Mouse (Mus musculus) cortical plate, adult 2 months (tissue): ENCODE results near the gene Med12l. TPM values are rescaled to one million over a fixed set of nuclear protein-coding genes. Genes with fewer than 3 reads are reported as not detected.
A peak's percentile ranks its signal among the peaks of the same experiment; 100 is the strongest.

Experiments used
- H3K27ac ChIP-seq: fragments of 200-500 bp; 2 replicates; pipeline ENCODE4 v1.5.1; 2012; ENCODE audit warnings: low read length, control low read depth, inconsistent platforms; ENCODE audit not compliant: insufficient read depth
- H3K4me1 ChIP-seq: fragments of 200-500 bp; 2 replicates; pipeline ENCODE4 v1.6.1; 2011; ENCODE audit warnings: low read length; ENCODE audit not compliant: control insufficient read depth, insufficient read depth
- H3K4me3 ChIP-seq: fragments of 200-500 bp; 2 replicates; pipeline ENCODE4 v1.5.1; 2011; ENCODE audit warnings: mild to moderate bottlenecking, low read length, control low read depth; ENCODE audit not compliant: insufficient read depth
- CTCF ChIP-seq: fragments of 200-500 bp; IDR thresholded peaks from 2 replicates; pipeline ENCODE4 v1.5.1; 2011; ENCODE audit warnings: mild to moderate bottlenecking, control low read depth, low read length; ENCODE audit not compliant: insufficient read depth; ENCODE audit errors: extremely low read depth
- POLR2A ChIP-seq: fragments of 200-500 bp; IDR thresholded peaks from 2 replicates; pipeline ENCODE4 v1.6.1; 2011; ENCODE audit warnings: mild to moderate bottlenecking, low read length, control low read depth; ENCODE audit not compliant: insufficient read depth; ENCODE audit errors: extremely low read depth
- polyA plus RNA-seq: library from polyadenylated mRNA; depleted of rRNA; stranded (reverse); fragments of >200 nt; gene quantifications from 2 replicates; pipeline ENCODE4 v1.2.3, GENCODE M21; 2012

Med12l gene
- polyA plus RNA-seq, 1 experiment, result 11.2 TPM

- Histone ChIP-seq H3K4me1 (no peaks in the 10 kb centered on the region), H3K4me3 (no peak overlapping the region), H3K27ac (no peak overlapping the region)
- TF ChIP-seq CTCF (no peak), POLR2A (no peak)
These were observed 252.4 kb downstream of the Med12l start for GRCm38 (mm10) chr3:59257740-59258664.

DNA sequence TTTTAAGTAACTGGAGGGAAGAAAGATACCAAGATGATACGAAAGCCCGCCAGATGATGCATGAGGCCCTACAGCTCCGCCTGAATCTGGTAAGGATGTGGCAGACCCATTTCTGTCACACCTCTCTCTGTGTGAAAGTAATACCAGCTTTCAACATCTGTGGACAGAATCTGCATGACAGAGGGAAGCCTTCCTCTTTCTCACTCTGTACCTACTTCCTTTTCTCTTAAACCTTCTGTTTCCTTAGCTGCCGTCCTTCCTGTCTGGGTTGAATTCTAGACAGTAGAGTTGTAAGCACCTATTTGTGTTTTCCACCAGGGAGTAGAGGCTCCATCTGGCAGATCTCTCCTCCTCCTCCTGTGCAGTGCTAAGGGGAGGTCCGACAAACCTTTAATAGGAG lies 255.1 kb downstream of the Med12l start:
- no peaks in the 10 kb centered on the region for H3K4me1 ChIP-seq
- TF ChIP-seq POLR2A, result no peak
- TF ChIP-seq CTCF, result no peak
- no peak overlapping the region for H3K27ac ChIP-seq
- H3K4me3 ChIP-seq, result no peak overlapping the region

DNA sequence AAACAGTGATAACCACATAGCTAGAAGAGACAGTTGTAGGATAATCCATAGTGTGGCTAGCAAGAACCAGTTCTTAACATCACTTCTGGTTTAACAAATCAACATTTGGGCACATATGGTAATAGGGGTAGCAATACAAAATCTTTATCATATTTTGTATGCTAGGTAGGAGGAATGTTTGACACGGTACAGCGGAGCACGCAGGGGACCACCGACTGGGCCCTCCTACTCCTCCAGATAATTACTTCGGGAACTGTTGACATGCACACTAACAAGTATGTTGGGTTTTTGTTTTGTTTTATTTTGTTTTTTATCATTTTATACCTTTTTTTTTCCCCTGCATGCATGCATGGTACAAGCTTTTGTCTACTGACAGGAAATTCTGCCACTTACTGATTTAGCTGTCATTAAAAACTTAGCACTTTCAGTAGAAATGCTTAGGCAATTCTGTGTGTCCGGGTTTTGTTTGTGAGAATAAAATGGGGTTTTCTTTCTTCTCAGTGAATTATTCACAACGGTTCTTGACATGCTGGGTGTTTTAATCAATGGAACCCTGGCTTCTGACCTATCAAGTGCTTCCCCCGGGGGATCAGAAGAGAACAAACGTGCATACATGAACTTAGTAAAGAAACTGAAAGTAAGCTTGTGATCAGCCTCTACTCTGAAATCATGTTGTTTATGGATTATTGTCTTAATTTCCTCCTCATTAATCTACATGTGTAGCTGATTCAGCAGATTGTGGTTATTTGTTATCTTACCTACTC lies 256.3 kb downstream of the Med12l start:
- H3K27ac ChIP-seq, result no peak overlapping the region
- no peaks in the 10 kb centered on the region for H3K4me1 ChIP-seq
- no peak for TF ChIP-seq CTCF
- no peak for TF ChIP-seq POLR2A
- H3K4me3 ChIP-seq, result no peak overlapping the region

DNA sequence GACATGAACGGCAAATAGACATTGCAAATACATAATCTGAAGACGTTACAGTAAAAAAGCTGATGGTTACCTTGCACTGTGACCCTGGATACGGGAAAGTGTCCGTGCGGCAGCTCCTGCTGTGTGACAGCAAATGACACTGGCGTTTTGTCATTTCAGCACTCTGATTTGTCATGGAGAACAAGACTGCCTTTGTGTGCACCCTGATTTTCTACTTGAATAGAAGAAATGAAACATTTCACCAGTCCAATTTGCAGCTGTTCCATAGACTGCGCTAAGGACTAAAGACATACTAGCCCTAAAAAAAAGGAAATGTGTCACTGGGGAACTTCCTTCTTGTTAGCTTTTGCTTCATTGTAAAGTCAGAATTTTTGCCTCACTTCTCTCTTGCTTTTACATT lies 257.1 kb downstream of the Med12l start, which contains the start of gene P2ry12:
TSS of gene P2ry12 (minus strand) at position 168 of the 400 bp plus-strand sequence.
- no peak for TF ChIP-seq POLR2A
- no peak for TF ChIP-seq CTCF
- H3K27ac ChIP-seq, result peak within 1 kb of the TSS; percentile 33; the same call in 1 of the 2 replicates
- no peaks in the 10 kb centered on the region for H3K4me1 ChIP-seq
- H3K4me3 ChIP-seq, result no peak within 1 kb of the TSS

DNA sequence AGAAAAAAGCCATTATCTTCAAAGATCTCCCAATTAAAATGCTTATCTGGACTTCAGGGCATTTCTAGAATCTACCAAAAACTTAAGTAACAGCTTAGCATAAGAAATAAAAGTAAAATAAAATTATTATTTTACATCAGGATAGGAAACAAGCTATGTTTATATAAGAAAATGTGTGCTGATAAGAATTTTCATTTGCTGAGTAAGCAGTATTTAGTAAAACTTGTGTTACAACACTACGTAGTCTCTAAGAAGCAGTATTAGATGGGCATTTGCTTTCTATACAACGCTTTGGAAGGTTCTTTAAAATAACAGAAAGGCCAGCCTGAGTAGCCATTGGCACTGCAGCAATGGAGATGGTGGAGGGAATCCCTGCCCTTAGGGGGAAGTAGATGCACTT lies 257.8 kb downstream of the Med12l start:
- H3K4me1 ChIP-seq, result no peaks in the 10 kb centered on the region
- no peak overlapping the region for H3K4me3 ChIP-seq
- TF ChIP-seq POLR2A (no peak), CTCF (no peak)
- 0 out of 2 replicates have a peak overlapping the region, but pooled peaks have one; percentile 33 for H3K27ac ChIP-seq

GRCm38 (mm10) chr3:59263988-59264387 lies 258.4 kb downstream of the Med12l start:
- peak overlapping the region; percentile 33; the same call in 1 of the 2 replicates for H3K27ac ChIP-seq
- no peak overlapping the region for H3K4me3 ChIP-seq
- TF ChIP-seq POLR2A, result no peak
- no peak for TF ChIP-seq CTCF

DNA sequence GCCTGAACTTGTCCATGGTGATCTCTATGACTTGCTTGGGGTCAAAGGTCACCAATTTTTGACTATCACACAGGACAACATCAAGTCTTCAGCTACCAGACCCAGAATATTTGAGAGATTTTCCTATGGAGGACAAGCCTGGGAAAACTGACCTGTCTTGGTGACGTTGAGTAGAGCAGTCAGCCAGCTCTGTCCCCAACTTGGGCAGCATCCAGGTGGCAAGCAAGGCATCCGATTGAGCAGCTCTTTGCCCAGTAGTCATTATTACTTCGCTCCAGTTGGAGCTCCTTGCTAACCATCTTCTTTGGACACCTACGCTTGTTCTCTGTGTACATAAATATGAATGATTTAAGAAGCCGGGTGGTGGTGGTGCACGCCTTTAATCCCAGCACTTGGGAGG lies 265.2 kb downstream of the Med12l start:
- H3K4me1 ChIP-seq, result no peaks in the 10 kb centered on the region
- H3K27ac ChIP-seq, result no peak overlapping the region
- no peak overlapping the region for H3K4me3 ChIP-seq
- TF ChIP-seq CTCF (no peak), POLR2A (no peak)

More at GRCm38 (mm10) chr3:59263988-59264387, 258.4 kb downstream of the Med12l start:
- H3K4me1 ChIP-seq, result no peaks in the 10 kb centered on the region

- no peak for TF ChIP-seq POLR2A
- no peak for TF ChIP-seq CTCF
- no peak overlapping the region for H3K27ac ChIP-seq
- H3K4me3 ChIP-seq, result no peak overlapping the region
- H3K4me1 ChIP-seq, result no peaks in the 10 kb centered on the region
These were observed 272.1 kb downstream of the Med12l start for GRCm38 (mm10) chr3:59277502-59278253.

DNA sequence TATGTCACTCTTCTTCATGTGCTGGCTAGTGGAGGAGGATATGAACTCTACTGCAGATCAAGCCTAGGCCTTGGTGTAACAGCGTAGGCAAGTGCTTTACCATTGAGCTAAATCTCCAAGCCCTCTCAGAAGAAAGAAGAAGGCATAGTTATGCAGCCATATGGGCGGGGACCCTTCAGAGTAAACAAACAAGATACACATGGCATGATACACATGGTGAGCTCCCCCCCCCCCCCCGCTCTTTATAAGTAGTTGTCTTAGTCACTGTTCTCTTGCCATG lies 272.6 kb downstream of the Med12l start:
- TF ChIP-seq CTCF, result no peak
- TF ChIP-seq POLR2A, result no peak
- H3K4me1 ChIP-seq, result no peaks in the 10 kb centered on the region
- H3K4me3 ChIP-seq, result no peak overlapping the region
- no peak overlapping the region for H3K27ac ChIP-seq
